Mouse (Mus musculus) hindbrain, embryonic 10.5 days (tissue): Measurements from ENCODE around the gene Vldlr. TPM values are rescaled to one million over a fixed set of nuclear protein-coding genes. Genes with fewer than 3 reads are reported as not detected.

ENCODE experiments used
- DNase-seq: peaks from one replicate; pipeline ENCODE4 v3.0.0-alpha.2; 2017; ENCODE audit warnings: low spot score
- H3K27ac ChIP-seq: fragments of 300-500 bp; sonication (generic); 2 replicates; pipeline ENCODE4 v1.5.1; 2016; ENCODE audit warnings: mild to moderate bottlenecking, moderate library complexity
- H3K27me3 ChIP-seq: fragments of 300-500 bp; sonication (generic); 2 replicates; pipeline ENCODE4 v1.6.1; 2016; ENCODE audit warnings: mild to moderate bottlenecking; ENCODE audit not compliant: poor library complexity, insufficient read depth, severe bottlenecking
- H3K36me3 ChIP-seq: fragments of 300-500 bp; sonication (generic); 2 replicates; pipeline ENCODE4 v1.6.1; 2016; ENCODE audit warnings: mild to moderate bottlenecking, moderate library complexity
- H3K4me1 ChIP-seq: fragments of 300-500 bp; sonication (generic); replicated peaks from 2 replicates; pipeline ENCODE4 v1.6.1; 2016; ENCODE audit warnings: mild to moderate bottlenecking
- H3K4me3 ChIP-seq: fragments of 300-500 bp; sonication (generic); 2 replicates; pipeline ENCODE4 v1.5.1; 2016; ENCODE audit warnings: mild to moderate bottlenecking, moderate library complexity
- H3K9me3 ChIP-seq: fragments of 300-500 bp; sonication (generic); 2 replicates; pipeline ENCODE4 v1.6.1; 2016; ENCODE audit warnings: mild to moderate bottlenecking, moderate library complexity
- WGBS: fragments of 180-500 bp; shearing (Covaris S2); methylation state at CpG from one replicate; pipeline ENCODE4 v1.1.7; 2016; 5-methylcytosine and 5-hydroxymethylcytosine counted together
- polyA plus RNA-seq: library from polyadenylated mRNA; unstranded; fragments of >200 nt; fragmentation: Nextera tagmentation; extraction: Ambion mirVana; gene quantifications from 2 replicates; pipeline ENCODE4 v1.2.1, GENCODE M21; 2016

The Vldlr gene
- polyA plus RNA-seq, result 4.6 and 6.9 TPM in 2 replicates

- WGBS, result 3% methylated on average over 11 of the region's 11 CpGs
- H3K27me3 ChIP-seq, result peaks cover 54% of the 10 kb centered on the region
Observed at GRCm38 (mm10) chr19:27216318-27216717, at the start of gene Vldlr. Gene Vldlr, plus strand, starts transcription at chr19:27216484.

GRCm38 (mm10) chr19:27167601-27168319 is 48.5 kb upstream of the Vldlr start:
- WGBS, result 81% methylated on average over 5 of the region's 5 CpGs
- Histone ChIP-seq H3K27ac (no peak overlapping the region), H3K4me3 (no peak overlapping the region), H3K27me3 (no peaks in the 10 kb centered on the region), H3K9me3 (no peaks in the 10 kb centered on the region), H3K36me3 (no peaks in the 10 kb centered on the region), H3K4me1 (no peaks in the 10 kb centered on the region)
- DNase-seq, result no peak

More at GRCm38 (mm10) chr19:27216318-27216717, at the start of gene Vldlr:
- H3K9me3 ChIP-seq, result no peaks in the 10 kb centered on the region
- H3K4me1 ChIP-seq, result peaks cover 31% of the 10 kb centered on the region
- H3K36me3 ChIP-seq, result no peaks in the 10 kb centered on the region
- peak within 1 kb of the TSS; percentile 81 for H3K4me3 ChIP-seq
- H3K27ac ChIP-seq, result peak within 1 kb of the TSS; percentile 91
- no peak for DNase-seq

GRCm38 (mm10) chr19:27173836-27174235 is 42.4 kb upstream of the Vldlr start:
- no peak overlapping the region for H3K27ac ChIP-seq
- H3K36me3 ChIP-seq, result no peaks in the 10 kb centered on the region
- WGBS, result 92% methylated on average over 2 of the region's 2 CpGs
- H3K4me1 ChIP-seq, result no peaks in the 10 kb centered on the region
- no peaks in the 10 kb centered on the region for H3K27me3 ChIP-seq
- DNase-seq, result no peak
- no peaks in the 10 kb centered on the region for H3K9me3 ChIP-seq
- no peak overlapping the region for H3K4me3 ChIP-seq

GRCm38 (mm10) chr19:27175617-27176016 is 40.7 kb upstream of the Vldlr start:
- no peak for DNase-seq
- Histone ChIP-seq H3K27ac (no peak overlapping the region), H3K4me1 (no peaks in the 10 kb centered on the region), H3K9me3 (no peaks in the 10 kb centered on the region), H3K36me3 (no peaks in the 10 kb centered on the region), H3K4me3 (no peak overlapping the region), H3K27me3 (no peaks in the 10 kb centered on the region)
- WGBS, result 81% methylated on average over 1 of the region's 1 CpGs

GRCm38 (mm10) chr19:27176558-27176957 is 39.7 kb upstream of the Vldlr start:
- H3K4me1 ChIP-seq, result no peaks in the 10 kb centered on the region
- H3K9me3 ChIP-seq, result no peaks in the 10 kb centered on the region
- H3K4me3 ChIP-seq, result no peak overlapping the region
- DNase-seq, result no peak
- H3K27ac ChIP-seq, result no peak overlapping the region
- no peaks in the 10 kb centered on the region for H3K36me3 ChIP-seq
- no peaks in the 10 kb centered on the region for H3K27me3 ChIP-seq
- 92% methylated on average over 4 of the region's 4 CpGs for WGBS

- H3K27me3 ChIP-seq, result no peaks in the 10 kb centered on the region
- H3K36me3 ChIP-seq, result no peaks in the 10 kb centered on the region
- H3K4me1 ChIP-seq, result no peaks in the 10 kb centered on the region
- no peak overlapping the region for H3K27ac ChIP-seq
- H3K4me3 ChIP-seq, result no peak overlapping the region
- no peak for DNase-seq
- 90% methylated on average over 5 of the region's 5 CpGs for WGBS
- no peaks in the 10 kb centered on the region for H3K9me3 ChIP-seq
Observed at GRCm38 (mm10) chr19:27178195-27178807, 38.0 kb upstream of the Vldlr start.

GRCm38 (mm10) chr19:27180351-27181122 is 35.7 kb upstream of the Vldlr start:
- Histone ChIP-seq H3K9me3 (no peaks in the 10 kb centered on the region), H3K4me3 (no peak overlapping the region), H3K4me1 (no peaks in the 10 kb centered on the region), H3K27ac (no peak overlapping the region), H3K36me3 (no peaks in the 10 kb centered on the region), H3K27me3 (no peaks in the 10 kb centered on the region)
- no peak for DNase-seq
- WGBS, result 89% methylated on average over 18 of the region's 18 CpGs

GRCm38 (mm10) chr19:27183511-27183910 is 32.8 kb upstream of the Vldlr start:
- DNase-seq, result no peak
- H3K27ac ChIP-seq, result no peak overlapping the region
- H3K27me3 ChIP-seq, result no peaks in the 10 kb centered on the region
- H3K9me3 ChIP-seq, result no peaks in the 10 kb centered on the region
- H3K4me1 ChIP-seq, result no peaks in the 10 kb centered on the region
- H3K36me3 ChIP-seq, result no peaks in the 10 kb centered on the region
- no peak overlapping the region for H3K4me3 ChIP-seq
- WGBS, result 91% methylated on average over 7 of the region's 7 CpGs

- H3K36me3 ChIP-seq, result no peaks in the 10 kb centered on the region
- H3K4me3 ChIP-seq, result no peak overlapping the region
- no peaks in the 10 kb centered on the region for H3K9me3 ChIP-seq
- no peak for DNase-seq
- no peaks in the 10 kb centered on the region for H3K4me1 ChIP-seq
- 86% methylated on average over 9 of the region's 9 CpGs for WGBS
- H3K27me3 ChIP-seq, result no peaks in the 10 kb centered on the region
- H3K27ac ChIP-seq, result no peak overlapping the region
Observed at GRCm38 (mm10) chr19:27203711-27204238, 12.5 kb upstream of the Vldlr start.

GRCm38 (mm10) chr19:27210991-27211390 is 5.3 kb upstream of the Vldlr start:
- peaks cover under 1% of the 10 kb centered on the region for H3K4me1 ChIP-seq
- H3K9me3 ChIP-seq, result no peaks in the 10 kb centered on the region
- H3K27ac ChIP-seq, result no peak overlapping the region
- H3K4me3 ChIP-seq, result no peak overlapping the region
- no peaks in the 10 kb centered on the region for H3K36me3 ChIP-seq
- DNase-seq, result no peak
- 83% methylated on average over 2 of the region's 2 CpGs for WGBS
- peaks cover 24% of the 10 kb centered on the region for H3K27me3 ChIP-seq

- no peaks in the 10 kb centered on the region for H3K36me3 ChIP-seq
- no peak for DNase-seq
- 72% methylated on average over 4 of the region's 4 CpGs for WGBS
- peaks cover 54% of the 10 kb centered on the region for H3K27me3 ChIP-seq
- H3K27ac ChIP-seq, result no peak overlapping the region
- H3K4me3 ChIP-seq, result no peak overlapping the region
- peaks cover 31% of the 10 kb centered on the region for H3K4me1 ChIP-seq
- no peaks in the 10 kb centered on the region for H3K9me3 ChIP-seq
Observed at GRCm38 (mm10) chr19:27215596-27215995, 688 bp upstream of the Vldlr start.

- Histone ChIP-seq H3K36me3 (no peaks in the 10 kb centered on the region), H3K27me3 (peaks cover 54% of the 10 kb centered on the region), H3K4me1 (peaks cover 31% of the 10 kb centered on the region), H3K27ac (peak overlapping the region; percentile 91), H3K9me3 (no peaks in the 10 kb centered on the region), H3K4me3 (peak overlapping the region; percentile 81)
- DNase-seq, result peak; percentile 68
- WGBS, result under 1% methylated on average over 60 of the region's 62 CpGs
Observed at GRCm38 (mm10) chr19:27216767-27217403, 601 bp downstream of the Vldlr start.
